Mouse (Mus musculus): ENCODE data around the gene Gm20219. TPM values are rescaled to one million over a fixed set of nuclear protein-coding genes. Genes with fewer than 3 reads are reported as not detected.
A peak's percentile ranks its signal among the peaks of the same experiment; 100 is the strongest.

Gene Gm20219
- total RNA-seq (2021), result under 1 TPM; 0.20 to 0.23 TPM
- long read RNA-seq, experiment 1, partial matches to known transcripts, result 0 of 1 reads
- long read RNA-seq, experiment 1, other reads (novel, unspliced or antisense), result 0 of 1 reads
- long read RNA-seq, experiment 2, result 0 reads

GRCm38 (mm10) chr17:56554122-56554551 is at the start of gene Gm20219:
Gene Gm20219 (minus strand): TSS chr17:56554387.
- DNase-seq, result no peak

DNA sequence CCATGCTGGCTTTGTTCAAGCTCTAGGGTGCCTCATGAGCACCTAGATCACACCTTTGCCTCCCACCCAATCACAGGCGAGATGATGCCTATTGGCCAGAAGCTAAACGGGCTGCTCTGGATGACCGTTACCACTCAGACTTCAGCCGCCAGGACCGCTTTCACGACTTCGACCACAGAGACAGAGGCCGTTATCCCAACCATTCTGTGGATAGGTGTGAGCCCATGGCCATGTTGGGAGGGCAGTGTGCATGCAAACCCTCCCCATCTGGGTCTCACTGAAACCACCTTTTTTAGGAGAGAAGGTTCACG is 49.8 kb upstream of the Gm20219 start:
- no peak for DNase-seq

GRCm38 (mm10) chr17:56603186-56604069 is 49.2 kb upstream of the Gm20219 start:
- no peak for DNase-seq

DNA sequence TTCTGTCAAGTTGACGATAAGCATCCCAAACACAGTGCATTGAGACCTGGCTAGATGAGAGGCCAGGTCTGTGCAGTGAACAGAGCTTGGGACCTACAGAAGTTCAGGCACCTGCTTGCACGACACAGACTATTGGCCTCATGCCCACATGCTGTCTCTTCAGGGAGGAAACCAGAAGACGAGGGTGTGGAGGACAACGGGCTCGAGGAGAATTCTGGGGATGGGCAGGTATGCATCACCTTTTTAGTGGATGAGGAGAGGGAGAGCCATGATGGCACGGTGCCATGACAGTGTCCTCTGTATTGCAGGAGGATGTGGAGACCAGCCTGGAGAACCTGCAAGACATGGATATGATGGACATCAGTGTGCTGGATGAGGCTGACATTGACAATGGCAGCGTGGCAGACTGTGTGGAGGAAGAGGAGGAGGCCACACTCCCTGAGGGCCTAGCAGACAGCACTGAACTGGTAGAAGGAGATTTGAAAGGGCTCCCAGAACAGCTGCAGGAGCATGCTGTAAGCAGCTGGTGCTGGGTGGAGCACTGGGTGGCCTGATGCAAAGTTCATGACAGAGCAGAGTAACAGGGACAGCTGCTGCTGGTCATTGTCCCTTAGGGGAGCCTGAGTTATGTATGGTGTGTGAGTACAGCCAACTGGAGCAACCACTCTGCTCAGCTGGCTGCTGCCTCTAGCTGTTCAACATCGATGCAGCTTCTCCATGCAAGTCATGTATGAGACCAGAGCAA is 39.5 kb upstream of the Gm20219 start:
- DNase-seq, result peak; percentile 34 to 59

DNA sequence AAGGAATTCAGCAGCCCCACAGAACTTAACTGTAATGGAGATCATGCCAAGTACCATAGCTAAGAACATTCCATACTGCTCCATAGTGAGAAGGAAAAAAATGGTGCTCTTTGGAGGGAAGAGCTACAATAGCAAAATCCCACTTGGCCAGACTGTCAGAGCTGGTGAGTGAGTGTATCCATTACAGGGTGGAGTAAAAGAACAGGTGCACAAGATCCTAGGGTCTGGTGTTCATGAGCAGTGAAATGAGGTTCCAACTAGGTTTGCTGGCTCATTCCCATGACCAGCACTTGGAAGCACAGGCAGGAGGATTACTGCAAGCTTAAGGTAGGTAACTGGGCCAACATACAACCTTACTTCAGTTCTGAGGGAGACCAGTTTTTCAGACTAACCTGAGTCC is 38.4 kb upstream of the Gm20219 start:
- DNase-seq, result no peak

DNA sequence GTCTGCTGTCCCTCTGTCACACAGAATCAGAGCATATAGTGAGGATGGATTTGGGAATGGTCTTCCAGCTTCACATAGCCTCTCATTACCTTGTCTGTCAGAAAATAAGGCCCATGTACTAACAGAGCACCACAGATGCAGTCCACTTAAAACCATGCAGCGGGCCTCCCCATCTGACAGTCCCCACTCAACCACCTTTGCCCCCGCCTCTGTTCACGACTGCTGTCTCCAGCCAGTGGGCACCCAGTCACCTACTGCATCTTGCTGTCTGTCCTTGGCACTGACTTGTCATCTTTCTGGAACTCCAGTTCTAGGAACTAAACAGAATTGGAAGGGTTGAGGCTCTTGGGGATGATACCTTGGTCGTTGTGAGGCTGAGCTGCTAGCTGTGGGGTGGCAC is 34.7 kb upstream of the Gm20219 start:
- no peak for DNase-seq

- no peak for DNase-seq
Measured at GRCm38 (mm10) chr17:56587773-56588172, 33.6 kb upstream of the Gm20219 start.

DNA sequence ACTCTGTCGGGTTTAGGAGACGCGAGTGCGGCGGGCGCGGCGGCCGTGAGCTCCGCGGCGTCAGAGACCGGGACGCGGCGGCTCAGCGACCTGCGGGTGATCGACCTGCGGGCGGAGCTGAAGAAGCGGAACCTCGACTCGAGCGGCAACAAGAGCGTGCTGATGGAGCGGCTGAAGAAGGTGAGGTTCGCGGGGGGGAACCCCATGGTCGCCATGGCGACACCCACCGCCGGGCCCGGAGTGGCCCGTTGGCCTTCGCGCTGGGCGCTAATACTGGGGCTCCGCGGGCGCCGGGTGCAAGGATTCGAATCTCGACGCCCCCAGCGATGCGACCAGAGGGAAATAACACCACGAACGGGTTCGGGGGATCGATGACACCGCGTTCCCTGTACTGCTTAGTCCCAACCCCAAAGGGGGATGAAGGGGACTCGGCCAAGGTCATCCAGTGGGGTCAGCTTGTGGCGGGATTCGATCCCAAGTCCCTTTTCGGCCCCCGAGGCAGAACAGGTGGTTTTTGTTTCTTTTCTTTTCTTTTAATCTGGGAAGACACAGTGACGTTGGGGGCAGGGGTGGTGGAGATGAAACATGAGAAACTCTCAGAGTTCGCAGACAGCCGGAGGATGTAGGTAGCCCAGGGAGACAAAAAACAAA is 31.1 kb upstream of the Gm20219 start:
- peak in 1 of 2 experiments; percentile 54 for DNase-seq

DNA sequence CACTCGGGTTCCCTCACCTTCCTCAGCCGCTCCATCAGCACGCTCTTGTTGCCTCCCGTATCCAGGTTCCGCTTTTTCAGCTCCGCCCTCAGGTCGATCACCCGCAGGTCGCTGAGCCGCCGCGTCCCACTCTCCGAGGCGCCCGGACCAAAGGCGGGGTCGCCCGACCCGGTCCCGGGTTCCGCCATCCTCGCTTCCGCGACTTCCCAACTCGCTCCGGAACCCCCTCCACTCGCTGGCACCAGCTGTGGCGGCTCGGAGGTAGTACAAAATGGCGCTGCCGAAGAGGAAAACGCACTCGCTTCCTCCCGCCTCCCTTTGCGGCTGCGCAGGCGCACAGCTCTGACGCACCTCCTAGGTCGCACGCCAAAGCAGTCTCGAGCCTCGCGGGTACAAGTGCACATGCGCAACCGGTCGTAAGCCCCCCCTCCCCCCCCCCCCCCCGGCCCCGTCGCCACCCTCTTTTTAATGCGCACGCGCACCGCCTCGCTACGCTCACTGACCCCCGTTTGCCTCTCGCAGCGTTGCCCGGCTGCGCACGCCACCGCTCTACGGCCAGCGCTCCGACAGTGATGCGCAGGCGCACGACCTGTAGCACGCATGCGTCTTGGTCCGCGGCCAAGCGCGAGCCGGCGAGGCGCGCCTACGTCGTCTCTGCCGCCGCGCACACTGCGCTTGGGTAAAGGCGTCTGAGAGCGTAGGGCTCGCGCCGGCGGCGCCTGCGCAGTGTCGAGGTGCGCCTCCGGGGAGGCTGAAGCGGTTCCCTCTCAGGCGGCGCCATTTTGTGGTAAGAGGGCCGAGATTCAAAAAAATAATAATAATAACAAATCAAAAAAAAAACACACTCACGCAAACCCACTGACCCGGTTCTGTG is 30.3 kb upstream of the Gm20219 start, which contains the start of the genes Safb2 and Safb:
Safb2 (minus strand) TSS at position 329 of the 874 bp plus-strand sequence.
Safb (plus strand) TSS at position 569 of the 874 bp plus-strand sequence.
- peak; percentile 98 to 100 for DNase-seq

- DNase-seq, result peak in 1 of 2 experiments; percentile 60
Measured at GRCm38 (mm10) chr17:56583611-56584256, 29.5 kb upstream of the Gm20219 start.

DNA sequence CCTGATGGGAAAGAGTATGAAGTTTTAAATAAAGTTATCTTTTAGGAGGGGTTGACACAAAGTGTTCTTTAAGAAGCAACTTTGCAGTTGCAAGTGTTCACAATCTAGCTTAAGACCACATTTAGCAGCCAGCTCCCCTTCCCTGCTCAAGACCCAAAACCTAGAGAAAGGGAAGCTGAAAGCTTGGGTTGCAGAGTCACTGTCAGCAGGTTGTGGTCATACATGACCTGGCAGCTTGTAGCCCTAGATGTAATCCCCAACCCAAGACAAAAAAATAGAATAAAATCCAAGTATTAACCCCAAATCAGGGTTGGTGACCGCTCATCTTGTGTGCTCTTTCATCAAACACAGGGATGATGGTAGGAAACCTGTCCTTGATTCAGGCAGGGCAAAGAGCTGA is 28.9 kb upstream of the Gm20219 start:
- no peak for DNase-seq

DNA sequence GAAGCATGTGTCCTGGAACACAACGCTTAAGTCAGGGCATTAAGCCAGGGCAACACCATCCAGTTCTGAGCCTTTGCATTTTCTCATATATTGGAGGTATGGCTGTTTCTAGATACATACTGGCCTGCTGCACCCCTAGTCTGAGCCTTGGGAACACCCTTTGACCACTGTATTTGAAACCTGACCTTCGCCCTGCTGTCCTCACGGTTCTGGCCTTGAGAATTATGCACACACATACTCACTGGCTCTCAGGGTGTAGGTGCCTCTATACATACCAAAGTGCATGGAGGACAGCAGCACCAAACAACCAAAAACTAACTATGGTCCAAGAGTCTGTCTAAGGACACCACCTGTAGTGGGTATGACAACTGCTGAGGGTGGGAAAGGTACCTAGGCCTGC is 18.8 kb upstream of the Gm20219 start:
- no peak for DNase-seq

DNA sequence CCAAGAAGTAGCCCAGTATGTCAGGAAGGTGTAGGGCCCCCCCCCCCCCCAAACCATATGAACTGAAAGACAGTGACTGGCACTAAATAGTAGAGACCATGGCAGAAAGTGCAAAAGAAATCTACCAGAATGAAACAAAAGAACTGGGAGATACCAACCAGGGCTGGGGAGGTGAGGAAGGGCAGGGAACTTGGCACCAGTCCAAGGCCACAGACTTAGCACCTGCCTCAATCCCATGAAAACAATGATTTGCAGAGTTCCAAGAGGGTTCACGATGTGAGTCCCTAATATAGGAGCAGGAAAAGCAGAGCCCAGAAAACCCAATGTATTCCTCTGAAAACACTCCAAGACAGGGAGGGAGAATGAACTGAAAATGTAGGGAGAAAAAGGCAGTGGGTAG is 18.0 kb upstream of the Gm20219 start:
- no peak for DNase-seq

DNA sequence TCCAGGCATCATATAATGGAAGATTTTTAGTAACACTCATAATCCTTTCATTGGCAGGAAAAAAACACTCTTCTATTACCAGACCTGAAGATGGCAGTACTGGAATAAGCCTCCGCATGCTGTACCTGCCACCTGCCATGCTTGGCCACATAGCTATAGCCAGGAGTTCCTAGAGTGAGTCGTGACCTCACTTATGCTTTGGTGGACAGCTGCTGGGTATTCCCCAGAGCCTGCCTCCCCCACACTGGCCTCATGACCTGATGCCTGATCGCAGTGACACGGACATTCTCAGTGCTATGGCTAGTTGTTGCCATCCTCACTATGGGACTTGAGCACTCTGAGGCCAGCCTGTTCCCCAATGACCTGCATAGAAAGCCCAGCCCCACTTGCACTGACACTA is 16.1 kb upstream of the Gm20219 start:
- no peak for DNase-seq

DNA sequence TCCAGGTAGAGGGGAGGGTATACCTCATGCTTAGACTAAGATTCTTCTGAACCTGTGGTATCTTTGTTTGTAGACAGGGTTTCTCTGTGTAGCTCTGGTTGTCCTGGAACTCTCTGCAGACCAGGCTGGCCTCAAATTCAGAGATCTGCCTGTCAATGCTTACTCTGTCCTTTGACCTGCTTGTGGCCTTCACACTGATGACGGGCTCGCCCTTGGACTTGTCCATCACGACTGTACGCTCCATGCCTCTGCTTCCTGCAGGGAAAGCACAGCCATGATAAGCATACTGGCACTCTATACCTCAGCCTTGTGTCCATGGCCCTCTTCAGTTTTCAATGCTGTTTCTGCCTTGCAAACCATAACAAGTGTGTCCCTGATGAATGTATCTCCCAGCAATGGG is 13.2 kb upstream of the Gm20219 start:
- DNase-seq, result no peak

GRCm38 (mm10) chr17:56566918-56567317 is 12.7 kb upstream of the Gm20219 start:
- no peak for DNase-seq

GRCm38 (mm10) chr17:56566293-56566692 is 12.1 kb upstream of the Gm20219 start:
- no peak for DNase-seq

- DNase-seq, result no peak
Measured at GRCm38 (mm10) chr17:56561866-56562265, 7.7 kb upstream of the Gm20219 start.

DNA sequence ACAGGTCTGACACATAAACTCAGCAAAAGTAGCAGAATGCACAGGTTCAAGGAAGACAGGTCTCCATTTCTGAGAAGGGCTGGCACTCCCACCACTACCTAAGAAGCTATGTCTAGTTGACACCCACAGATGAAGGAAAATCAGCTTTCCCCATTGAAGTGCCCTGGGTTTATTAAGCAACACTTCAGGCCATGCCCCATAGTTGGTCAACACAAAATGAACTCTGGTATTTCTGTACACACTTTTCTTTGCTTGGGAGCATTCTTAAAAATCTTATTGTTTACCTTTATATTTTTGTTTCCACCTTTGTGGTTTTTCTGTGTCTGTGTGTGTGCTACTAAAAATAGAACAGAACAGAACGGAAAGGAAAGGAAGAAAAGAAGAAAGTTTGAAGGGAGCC is 5.9 kb upstream of the Gm20219 start:
- DNase-seq, result no peak

- DNase-seq, result no peak
Measured at GRCm38 (mm10) chr17:56559386-56559785, 5.2 kb upstream of the Gm20219 start.

GRCm38 (mm10) chr17:56558448-56558847 is 4.3 kb upstream of the Gm20219 start:
- DNase-seq, result peak; percentile 43 to 80

Data from heart, adult 18-20 months (tissue).